Mouse (Mus musculus): Measurements from ENCODE around the gene Gal3st2.
"Not testable (repeated sequence)": the region's sequence is repeated elsewhere in the genome, so short reads cannot be mapped to it uniquely, and the experiment has no call there.

The Gal3st2 gene

DNA sequence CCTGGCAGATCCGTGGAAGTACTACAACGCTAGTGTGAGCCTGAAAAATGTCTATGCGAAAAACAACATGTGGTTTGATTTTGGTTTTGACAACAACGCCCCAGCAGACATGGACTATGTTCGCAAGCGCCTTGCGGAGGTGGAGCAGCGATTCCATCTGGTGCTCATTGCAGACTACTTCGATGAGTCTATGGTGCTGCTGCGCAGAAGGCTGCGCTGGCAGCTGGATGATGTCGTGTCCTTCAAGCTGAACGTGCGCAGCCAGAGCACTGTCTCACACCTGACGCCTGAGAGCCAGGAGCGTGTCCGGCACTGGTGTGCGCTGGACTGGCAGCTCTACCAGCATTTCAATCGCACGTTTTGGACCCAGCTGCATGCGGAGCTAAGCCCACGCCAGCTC is 13.3 kb downstream of the Gal3st2 start:
- DNase-seq = not testable (repeated sequence)

DNA sequence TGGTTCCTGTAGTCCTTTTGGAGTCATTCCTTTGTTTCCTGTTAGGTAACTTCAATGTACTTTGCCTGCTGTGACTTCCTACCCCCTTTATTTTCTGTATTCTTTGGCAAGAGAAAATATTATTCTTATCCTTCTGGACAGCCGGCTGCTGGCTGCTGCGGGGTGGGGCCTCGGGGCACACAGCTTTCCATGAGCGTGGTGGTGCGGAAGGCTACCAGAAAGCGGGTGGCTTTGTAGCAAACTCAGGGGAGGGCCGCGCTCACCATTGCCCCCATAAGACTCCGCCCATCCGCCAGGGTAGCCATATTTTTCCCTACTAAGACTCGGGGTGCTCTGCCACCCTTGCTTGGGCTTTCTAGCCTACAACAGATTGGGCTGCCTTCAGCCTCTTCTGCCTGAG is 20.7 kb downstream of the Gal3st2 start:
- DNase-seq = not testable (repeated sequence)

DNA sequence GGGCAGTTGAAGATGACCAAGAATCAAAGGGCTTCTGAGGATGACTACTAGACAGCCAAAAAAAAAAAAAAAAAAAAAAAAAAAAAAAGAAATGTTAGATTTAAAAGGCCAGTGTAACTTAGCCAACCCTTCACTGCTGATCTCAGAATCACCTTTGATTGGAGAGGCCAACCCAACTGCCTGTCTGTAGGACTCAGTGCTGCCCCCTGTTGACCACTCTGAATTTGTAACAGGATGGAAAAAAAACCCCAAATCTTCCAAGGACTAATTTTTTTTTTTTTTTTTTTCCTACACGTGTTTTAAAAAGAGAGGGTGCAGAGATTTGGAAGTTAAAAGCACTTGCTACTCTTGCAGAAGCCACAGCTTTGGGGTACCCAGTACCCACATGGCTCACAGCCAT is 29.8 kb downstream of the Gal3st2 start:
- not testable (repeated sequence) for DNase-seq

DNA sequence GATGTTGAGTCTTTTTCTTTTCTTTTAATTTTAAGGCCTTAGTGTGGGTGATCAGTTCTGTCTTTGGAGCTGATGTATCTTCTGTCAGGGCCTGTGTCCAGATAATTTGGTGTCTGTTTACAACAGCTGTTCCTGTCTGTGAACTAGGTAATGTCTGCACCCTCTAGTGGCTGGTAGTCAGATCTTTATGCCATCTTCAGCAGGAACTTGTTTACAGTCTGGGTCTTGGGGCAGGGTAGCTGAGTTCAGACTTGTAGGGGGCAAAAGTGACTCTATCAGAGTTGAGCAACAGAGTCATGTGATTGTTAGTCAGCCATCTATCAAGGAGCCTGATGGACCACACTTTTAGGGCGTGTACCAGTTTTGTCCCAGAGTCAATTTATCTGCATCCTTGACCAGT is 36.3 kb downstream of the Gal3st2 start:
- not testable (repeated sequence) for DNase-seq

DNA sequence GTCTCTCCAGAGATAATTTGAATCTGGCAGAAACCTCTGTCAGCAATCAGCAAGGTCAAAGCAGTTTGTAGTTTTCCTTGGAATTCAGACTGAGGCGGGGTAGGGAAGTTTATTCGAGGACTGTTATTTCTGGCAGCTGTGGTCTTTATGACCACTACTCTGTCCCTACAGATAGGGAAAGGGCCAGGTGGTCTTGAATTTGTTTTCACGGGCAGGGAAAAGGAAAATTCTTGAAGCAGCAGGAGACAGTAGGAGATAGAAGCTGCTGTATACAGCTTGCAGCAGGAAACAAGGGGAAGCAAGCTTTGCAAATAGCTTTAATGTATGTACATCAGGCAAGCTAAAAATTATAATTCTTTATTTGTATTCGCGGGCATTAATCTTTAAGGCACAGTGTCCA is 40.2 kb downstream of the Gal3st2 start:
- not testable (repeated sequence) for DNase-seq

DNA sequence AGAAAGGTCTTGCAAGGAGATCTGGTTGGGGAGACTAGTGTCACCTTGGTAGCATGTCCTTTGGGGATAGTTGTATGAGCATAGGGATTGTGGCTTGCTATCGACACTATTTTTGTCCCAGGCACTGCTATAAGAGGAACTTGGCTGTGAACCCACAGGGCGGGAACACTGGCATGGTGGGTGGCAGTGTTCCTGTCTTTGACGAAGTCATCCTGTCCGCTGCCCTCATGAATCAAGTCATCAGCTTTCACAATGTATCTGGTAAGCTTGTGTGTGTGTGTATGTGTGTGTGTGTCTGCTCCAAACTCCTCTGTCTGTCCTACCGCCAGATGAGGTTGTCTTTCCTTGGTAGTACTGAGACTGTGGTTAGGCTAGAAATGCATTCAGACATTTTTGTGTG is 45.6 kb downstream of the Gal3st2 start:
- DNase-seq = not testable (repeated sequence)

DNA sequence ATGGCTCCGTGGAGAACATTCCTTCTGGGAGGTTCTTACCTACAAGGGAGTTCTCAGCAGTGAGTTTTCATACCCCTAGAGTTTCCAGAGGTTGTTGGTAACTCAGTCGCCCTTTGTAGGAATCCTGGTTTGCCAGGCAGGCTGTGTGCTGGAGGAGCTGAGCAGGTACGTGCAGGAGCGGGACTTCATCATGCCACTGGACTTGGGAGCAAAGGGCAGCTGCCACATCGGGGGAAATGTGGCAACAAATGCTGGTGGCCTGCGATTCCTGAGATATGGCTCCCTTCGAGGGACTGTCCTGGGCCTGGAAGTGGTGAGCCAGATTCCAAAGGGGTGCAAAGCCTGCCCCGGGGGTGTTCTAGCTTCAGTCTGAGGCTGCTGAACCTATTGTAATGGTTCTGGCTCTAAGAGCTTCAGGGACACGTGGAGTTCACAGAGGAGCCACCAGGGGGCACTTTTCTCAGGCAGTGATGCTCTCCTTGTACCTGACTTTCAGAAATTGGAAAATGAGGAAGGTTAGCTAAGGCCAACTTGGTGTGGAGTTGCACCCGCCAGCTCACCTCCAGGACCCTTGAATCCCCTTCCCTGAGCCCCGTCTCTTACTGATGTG is 48.0 kb downstream of the Gal3st2 start:
- DNase-seq = not testable (repeated sequence)

DNA sequence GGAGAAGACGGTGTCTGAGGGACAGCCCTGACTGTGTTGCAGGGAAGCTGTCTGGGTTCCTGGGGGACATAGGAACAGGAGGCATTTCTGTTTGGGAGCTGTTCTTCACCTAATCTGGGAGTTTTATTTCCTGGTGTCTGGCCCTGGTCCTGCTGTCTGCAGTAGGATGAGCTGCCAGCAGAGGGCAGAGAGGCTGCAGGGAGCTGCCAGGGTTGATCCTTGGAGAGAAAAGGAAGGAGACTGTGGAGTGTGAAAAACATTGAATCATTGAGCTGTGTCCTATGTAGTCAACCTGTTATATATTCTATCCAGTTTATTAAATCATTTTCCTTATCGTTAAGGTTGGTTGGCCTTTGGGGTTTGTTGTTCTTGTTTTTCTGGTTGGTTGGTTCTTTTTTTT is 50.8 kb downstream of the Gal3st2 start:
- not testable (repeated sequence) for DNase-seq

DNA sequence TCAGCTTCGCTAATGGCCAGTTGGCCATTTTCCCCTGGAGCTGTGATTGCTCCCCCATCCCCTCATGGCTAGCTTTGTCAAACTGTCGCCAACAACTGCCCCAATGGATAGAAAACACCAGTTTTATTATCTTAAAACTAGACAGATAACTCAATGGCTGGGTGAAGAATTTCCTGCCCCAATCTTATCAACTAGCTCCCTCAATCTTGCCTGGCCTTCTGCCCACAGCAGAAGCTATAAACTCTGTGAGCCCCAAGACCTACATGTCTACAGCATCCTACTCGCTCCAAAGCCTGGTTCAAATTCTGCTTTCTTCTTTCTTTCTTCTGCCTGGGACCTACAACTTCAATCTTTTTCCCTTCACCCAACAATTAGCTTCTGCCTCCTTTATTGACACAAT is 56.1 kb downstream of the Gal3st2 start:
- DNase-seq = not testable (repeated sequence)

DNA sequence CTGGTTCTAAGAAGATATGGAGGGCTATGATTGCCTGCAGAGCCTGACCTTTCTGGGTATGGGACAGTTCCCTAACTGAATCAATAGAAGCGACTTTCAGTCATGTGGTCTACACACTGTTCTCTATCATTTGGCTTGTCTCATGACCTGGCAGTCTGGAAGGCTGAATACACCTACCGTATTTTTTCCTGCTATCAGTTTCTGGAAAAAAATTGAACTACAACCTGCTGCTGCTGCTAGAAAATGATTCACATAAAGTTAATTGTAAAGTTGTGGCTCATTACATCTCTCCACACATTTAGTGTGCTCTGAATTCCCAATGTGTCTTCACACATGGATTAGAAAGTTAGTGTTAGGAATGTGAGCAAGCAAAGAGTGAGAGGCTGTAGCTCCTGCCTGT is 56.9 kb downstream of the Gal3st2 start, which contains the start of gene Gal3st2b:
Gene Gal3st2b, plus strand, starts transcription at position 301 of the 400 bp plus-strand sequence.
- not testable (repeated sequence) for DNase-seq

DNA sequence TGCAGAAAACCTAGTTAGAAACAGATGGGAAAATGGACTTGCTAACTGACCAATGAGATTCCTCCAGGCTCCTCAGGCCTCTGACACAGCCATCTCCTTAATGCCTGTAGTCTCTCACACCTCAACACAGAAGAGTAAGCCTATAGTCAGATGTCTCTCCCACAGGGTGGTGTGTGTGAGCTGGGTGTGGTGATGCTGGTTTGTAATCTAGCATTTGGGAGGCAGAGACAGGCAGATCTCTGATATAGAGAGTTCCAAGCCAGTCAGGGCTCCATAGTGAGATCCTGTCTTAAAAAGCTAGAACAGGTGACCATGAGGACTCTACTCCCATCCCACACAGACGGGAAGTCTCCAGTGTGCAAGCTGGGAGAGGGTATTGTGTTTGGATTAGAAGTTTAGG is 57.7 kb downstream of the Gal3st2 start:
- not testable (repeated sequence) for DNase-seq

DNA sequence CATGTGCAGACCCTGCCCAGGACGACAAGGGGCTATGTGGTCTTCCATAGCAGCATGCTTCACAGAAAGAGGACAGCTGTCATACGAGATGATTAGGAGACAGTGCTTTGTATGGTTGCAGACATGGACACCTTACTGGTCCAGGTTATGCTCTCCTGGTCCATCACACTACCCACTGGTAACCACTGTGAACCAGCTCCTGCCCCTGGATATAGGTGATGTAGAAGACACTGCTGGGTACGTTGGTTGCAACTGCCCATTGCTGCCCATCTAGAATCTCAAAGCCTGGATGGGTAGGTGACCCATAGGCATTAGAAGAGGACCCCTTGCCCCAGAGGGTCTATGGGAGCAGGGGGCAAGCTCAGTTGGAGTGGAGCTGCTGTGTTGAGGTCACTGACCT is 58.2 kb downstream of the Gal3st2 start:
- DNase-seq = not testable (repeated sequence)

DNA sequence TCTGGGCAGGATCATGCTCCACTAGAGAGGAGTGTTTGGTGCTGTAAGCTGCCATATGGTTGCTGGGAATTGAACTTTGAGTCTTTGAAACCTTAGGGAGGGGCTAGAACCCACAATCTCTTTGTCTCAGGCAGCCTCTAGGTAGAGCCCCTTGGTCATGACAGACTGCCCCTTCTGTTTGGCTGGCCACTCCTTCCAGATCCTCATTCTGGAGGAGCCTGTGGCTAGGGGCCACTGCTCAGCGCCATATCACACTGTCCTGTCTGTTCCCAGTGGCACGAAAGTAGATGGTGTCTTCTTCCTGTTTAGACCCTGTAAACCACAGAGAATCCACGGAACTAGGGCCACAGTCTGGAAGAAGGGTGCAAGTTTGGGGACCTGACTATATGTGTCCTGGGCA is 61.5 kb downstream of the Gal3st2 start:
- not testable (repeated sequence) for DNase-seq

DNA sequence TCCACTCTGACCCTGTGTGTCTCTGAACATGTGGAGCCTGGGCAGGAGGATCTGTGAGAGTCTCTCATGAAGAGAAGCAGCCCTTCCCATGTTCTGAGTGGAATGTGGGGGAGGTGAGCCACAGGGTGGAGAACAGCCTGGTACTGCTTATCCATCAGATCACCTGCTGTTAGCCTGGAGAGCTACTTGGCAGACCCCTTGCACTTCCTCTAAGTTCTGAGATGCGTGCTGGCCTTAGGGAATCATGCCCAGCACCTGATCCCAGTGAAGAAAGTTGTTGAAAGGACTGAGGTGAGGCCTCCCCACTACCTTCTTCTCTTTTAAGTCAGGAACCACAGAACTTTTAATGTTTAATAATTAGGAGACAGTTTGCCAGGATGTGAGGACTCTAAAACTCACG is 62.0 kb downstream of the Gal3st2 start:
- not testable (repeated sequence) for DNase-seq

All from cerebellum, adult 9-10 months (tissue).